Mouse (Mus musculus): ENCODE data around the gene Kxd1. TPM values are rescaled to one million over a fixed set of nuclear protein-coding genes. Genes with fewer than 3 reads are reported as not detected.
"Not testable (repeated sequence)": the region's sequence is repeated elsewhere in the genome, so short reads cannot be mapped to it uniquely, and the experiment has no call there.

The Kxd1 gene
- polyA plus RNA-seq, 1 experiment from 2014 or later, result 57.2 TPM

DNA sequence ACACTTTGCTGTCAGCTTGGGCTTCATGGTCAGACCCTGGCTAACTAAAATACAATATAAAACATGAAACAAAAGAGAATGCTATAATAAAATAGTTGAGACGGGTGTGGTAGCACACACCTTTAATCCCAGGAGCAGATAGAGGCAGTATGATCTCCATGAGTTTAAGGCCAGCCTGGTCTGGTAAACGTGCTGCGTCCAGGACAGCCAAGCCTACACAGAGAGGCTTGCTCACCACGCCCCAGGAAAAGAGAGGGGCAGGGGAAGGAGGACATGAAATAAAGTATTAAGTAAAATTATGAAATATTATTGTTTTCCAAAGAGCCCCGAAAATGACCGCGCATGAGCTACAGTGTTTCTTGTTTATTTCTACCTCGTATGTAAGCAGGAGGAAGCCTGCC, 645 bp downstream of the Kxd1 start:
- DNase-seq (ENCODE audit: extremely low spot score, low spot score), result no peak
- Histone ChIP-seq H3K4me3 (peak overlapping the region; percentile 86), H3K9me3 (no peaks in the 10 kb centered on the region), H3K27ac (peak overlapping the region; percentile 99), H3K4me1 (peaks cover 44% of the 10 kb centered on the region), H3K36me3 (replicated peaks) (peaks cover 29% of the 10 kb centered on the region), H3K27me3 (ENCODE audit: poor library complexity, severe bottlenecking) (no peaks in the 10 kb centered on the region)
- 4% methylated on average over 8 of the region's 8 CpGs for WGBS

DNA sequence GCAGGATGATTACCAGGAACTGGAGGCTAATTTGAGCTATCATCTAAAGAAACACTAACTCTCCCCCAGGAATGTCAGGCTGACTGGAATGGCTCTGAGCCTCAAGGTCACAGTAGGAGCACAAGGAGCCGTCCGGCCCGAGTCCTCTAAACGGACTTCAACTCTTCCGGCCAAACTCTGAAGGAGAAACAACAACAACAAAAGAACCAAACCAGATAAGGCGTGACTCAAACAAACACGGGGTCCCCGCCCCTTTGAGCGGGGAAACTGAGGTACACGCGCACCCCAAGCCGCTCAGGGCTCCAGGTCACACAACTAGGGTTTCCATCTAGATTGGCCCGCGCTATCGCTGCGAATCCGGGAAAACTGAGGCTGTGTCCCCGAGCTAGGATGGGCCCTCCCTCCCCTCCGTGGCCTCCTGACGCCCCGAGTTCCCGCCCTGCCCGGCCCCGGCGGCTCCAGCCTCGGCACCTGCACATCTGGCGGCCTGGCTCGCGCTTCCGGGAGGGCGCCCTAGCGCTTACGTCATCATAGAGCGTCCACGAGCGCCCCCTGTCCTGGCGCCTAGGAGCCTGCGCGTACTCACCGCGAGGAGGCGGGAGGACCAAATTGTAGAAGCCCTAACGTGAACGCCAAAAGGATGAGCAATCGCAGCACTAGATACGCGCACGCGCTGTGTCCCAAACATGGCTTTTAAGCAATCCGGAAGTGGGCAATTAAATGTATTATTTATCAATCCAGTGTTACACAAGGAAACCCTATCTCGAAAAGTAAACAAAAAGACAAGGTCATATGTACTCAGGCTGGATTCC, 5.0 kb downstream of the Kxd1 start:
- peaks cover 20% of the 10 kb centered on the region for H3K36me3 ChIP-seq (replicated peaks)
- no peaks in the 10 kb centered on the region for H3K9me3 ChIP-seq
- peaks cover 38% of the 10 kb centered on the region for H3K4me1 ChIP-seq
- H3K4me3 ChIP-seq, result peak overlapping the region; percentile 86
- DNase-seq (ENCODE audit: extremely low spot score, low spot score), result peak; percentile 95
- H3K27ac ChIP-seq, result peak overlapping the region; percentile 92
- under 1% methylated on average over 50 of the region's 51 CpGs for WGBS
- no peaks in the 10 kb centered on the region for H3K27me3 ChIP-seq (ENCODE audit: poor library complexity, severe bottlenecking)

DNA sequence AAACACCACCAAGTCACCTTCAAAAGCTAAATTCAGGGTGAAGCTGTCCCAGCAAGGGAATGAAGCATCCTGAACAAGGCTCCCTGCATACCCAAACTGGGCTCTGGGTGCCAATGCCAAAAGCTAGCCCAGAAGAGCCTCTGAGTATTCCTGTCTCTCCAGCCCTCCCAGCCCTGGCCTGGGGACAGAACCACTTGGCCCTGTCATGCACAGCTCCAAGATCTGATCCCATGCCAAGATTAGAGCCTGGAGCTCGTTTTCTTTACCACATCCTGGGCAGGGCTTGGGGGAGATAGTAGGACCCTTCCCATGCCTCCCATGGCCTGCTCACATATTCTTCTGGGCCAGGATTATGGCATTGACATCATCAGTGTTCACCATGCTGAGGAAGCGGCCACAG, 8.2 kb downstream of the Kxd1 start:
- WGBS, result 81% methylated on average over 2 of the region's 2 CpGs
- Histone ChIP-seq H3K9me3 (no peaks in the 10 kb centered on the region), H3K4me1 (peaks cover 28% of the 10 kb centered on the region), H3K36me3 (replicated peaks) (peaks cover 44% of the 10 kb centered on the region), H3K27ac (no peak overlapping the region), H3K4me3 (no peak overlapping the region), H3K27me3 (ENCODE audit: poor library complexity, severe bottlenecking) (no peaks in the 10 kb centered on the region)
- DNase-seq (ENCODE audit: extremely low spot score, low spot score), result no peak

DNA sequence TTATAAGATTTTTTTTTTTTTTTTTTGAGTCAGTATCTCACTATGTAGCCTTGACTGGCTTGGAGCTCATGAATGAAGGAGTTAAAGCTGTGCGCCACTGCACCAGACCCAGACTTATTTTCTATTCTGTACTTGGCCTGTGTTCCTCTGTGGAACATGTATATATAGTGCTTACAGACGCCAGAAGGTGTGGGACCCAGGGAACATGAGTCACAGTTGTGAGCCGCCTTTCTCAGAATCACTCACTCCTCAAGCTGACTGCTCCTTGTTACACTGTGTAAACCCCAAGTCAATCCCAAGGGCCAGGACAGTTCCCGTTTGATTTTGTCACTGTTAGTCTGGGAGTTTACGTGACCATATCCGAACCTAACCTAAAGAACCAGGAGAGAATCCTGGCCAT, 8.7 kb downstream of the Kxd1 start:
- 96% methylated on average over 6 of the region's 6 CpGs for WGBS
- Histone ChIP-seq H3K4me3 (no peak overlapping the region), H3K27ac (no peak overlapping the region), H3K36me3 (replicated peaks) (peaks cover 50% of the 10 kb centered on the region), H3K4me1 (peaks cover 28% of the 10 kb centered on the region), H3K9me3 (no peaks in the 10 kb centered on the region), H3K27me3 (ENCODE audit: poor library complexity, severe bottlenecking) (no peaks in the 10 kb centered on the region)
- DNase-seq (ENCODE audit: extremely low spot score, low spot score), result no peak

DNA sequence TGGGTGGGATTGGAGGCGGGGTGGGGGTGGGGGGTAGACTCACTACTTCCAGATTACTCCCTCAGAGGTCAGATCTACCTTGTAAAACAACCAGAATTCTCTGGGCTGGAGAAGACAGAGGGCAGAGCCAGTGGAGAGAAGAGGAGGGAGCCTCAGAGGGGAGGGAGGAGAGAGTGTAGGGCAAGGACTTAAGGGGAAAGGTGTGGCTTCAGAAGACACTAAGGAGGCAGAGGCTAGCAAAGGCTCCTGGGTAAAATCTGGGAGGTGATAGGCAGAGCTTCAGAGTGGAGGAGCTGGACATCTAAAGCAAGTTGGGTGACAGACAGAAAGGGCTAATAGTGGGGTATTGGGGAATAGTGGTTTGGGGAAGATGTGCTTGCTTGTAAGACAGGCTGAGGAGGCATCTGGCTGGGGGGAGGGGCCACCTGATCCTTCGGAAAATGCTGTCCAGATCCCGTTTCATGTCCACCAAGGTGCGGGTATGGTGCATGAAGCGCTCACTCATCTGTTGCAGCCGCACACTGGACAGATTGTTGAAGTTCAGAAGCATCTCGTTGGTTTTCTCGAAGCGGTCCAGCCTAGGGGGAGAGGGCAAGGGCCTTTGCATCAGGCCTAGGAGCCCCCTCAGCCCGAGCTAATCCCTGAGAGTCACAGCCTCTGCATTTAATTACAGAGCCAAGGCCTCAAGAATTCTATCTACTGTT, 9.7 kb downstream of the Kxd1 start:
- H3K36me3 ChIP-seq (replicated peaks), result peaks cover 60% of the 10 kb centered on the region
- no peak for DNase-seq (ENCODE audit: extremely low spot score, low spot score)
- no peak overlapping the region for H3K27ac ChIP-seq
- H3K4me3 ChIP-seq, result no peak overlapping the region
- peaks cover 21% of the 10 kb centered on the region for H3K4me1 ChIP-seq
- no peaks in the 10 kb centered on the region for H3K9me3 ChIP-seq
- 76% methylated on average over 10 of the region's 10 CpGs for WGBS
- no peaks in the 10 kb centered on the region for H3K27me3 ChIP-seq (ENCODE audit: poor library complexity, severe bottlenecking)

DNA sequence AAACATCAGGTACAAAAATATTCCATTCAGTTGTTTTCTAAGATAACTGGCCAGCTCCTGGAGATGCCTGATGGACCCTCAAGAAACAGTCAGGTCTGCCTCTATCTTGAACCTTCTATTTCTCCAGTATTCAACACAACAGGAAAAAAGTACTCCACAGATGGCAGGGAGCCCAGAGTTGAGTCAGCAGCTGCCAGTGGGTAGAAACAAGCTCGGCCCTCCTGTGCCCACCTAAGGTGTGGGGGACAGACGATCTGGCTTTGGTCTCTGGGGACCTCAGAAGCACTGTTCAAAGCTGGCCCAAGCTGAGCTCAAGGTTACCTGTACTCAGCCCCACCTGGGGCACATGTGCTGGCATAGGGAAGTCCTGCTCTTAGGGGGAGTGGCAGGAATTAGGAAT, 14.3 kb downstream of the Kxd1 start:
- peaks cover 72% of the 10 kb centered on the region for H3K36me3 ChIP-seq (replicated peaks)

DNA sequence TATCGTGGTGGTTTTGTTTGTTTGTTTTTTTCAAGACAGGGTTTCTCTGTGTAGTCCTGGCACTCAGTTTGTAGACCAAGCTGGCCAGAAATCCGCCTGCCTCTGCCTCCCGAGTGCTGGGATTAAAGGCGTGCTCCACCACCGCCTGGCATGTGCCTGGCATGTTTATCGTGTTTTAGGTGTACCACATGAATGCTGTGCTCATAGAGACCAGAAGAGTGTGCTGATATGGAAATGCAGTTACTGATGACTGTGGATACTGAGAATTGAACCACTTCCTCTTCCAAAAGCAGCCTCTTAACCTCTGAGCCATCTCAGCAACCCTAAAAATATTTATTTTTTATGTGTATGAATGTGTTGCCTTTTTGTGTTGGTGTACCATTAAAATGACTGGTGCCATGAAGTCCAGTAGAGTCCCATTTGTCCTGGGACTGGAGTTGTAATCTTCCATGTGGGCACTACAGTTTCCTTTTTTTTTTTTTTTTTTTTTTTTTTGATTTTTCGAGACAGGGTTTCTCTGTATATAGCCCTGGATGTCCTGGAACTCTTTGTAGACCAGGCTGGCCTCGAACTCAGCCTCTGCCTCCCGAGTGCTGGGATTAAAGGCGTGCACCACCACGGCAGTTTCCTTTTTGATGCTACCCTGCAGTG, 15.4 kb downstream of the Kxd1 start:
- DNase-seq (ENCODE audit: extremely low spot score, low spot score), result no peak
- Histone ChIP-seq H3K27me3 (ENCODE audit: poor library complexity, severe bottlenecking) (no peaks in the 10 kb centered on the region), H3K4me1 (peaks cover 31% of the 10 kb centered on the region), H3K4me3 (peak overlapping the region; percentile 98; the same call in 1 of the 2 replicates), H3K36me3 (replicated peaks) (peaks cover 74% of the 10 kb centered on the region), H3K27ac (no peak overlapping the region), H3K9me3 (no peaks in the 10 kb centered on the region)
- 95% methylated on average over 11 of the region's 11 CpGs for WGBS

More for the DNA sequence above, 14.3 kb downstream of the Kxd1 start:
- 94% methylated on average over 2 of the region's 2 CpGs for WGBS
- H3K4me3 ChIP-seq, result no peak overlapping the region
- H3K27me3 ChIP-seq (ENCODE audit: poor library complexity, severe bottlenecking), result no peaks in the 10 kb centered on the region
- DNase-seq (ENCODE audit: extremely low spot score, low spot score), result no peak
- H3K27ac ChIP-seq, result no peak overlapping the region
- peaks cover 31% of the 10 kb centered on the region for H3K4me1 ChIP-seq
- no peaks in the 10 kb centered on the region for H3K9me3 ChIP-seq

DNA sequence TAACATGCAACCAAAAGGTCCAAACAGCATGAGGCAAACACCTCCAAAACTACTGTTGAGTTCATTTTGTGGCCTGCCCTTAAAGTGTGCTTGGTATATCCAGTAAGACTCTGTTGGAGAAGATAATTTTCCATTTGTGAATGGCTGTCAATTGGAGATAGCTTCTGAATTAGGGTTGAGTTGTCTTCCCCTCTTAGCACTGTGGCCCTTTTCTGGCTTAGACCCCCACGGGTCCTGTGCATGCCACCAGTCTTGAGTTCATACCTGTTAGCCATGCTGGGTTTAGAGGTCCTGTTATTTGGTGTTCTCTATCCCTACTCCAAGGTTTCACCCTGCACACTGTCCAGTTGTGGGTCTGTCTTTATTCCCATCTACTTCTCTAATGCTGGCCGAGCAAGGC, 16.0 kb downstream of the Kxd1 start:
- H3K27ac ChIP-seq, result no peak overlapping the region
- H3K9me3 ChIP-seq, result no peaks in the 10 kb centered on the region
- peak overlapping the region; percentile 98 for H3K4me3 ChIP-seq
- H3K27me3 ChIP-seq (ENCODE audit: poor library complexity, severe bottlenecking), result no peaks in the 10 kb centered on the region
- H3K4me1 ChIP-seq, result peaks cover 37% of the 10 kb centered on the region
- H3K36me3 ChIP-seq (replicated peaks), result peaks cover 77% of the 10 kb centered on the region
- 89% methylated on average over 2 of the region's 2 CpGs for WGBS
- no peak for DNase-seq (ENCODE audit: extremely low spot score, low spot score)

DNA sequence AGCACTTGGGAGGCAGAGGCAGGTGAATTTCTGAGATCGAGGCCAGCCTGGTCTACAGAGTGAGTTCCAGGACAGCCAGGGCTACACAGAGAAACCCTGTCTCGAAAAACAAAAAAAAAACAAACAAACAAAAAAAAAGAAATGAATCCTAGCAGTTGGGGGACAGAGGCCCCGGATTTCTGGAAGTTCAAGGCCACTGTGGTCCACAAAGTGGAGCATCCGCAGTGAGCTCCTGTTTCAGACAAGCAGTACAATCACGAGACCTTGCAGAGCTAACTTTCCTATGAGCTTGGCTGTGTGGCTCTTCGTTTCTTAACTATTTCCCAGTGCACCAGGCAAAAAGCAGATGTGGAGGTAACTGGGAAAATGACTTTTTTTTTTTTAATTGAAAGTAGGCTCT, 16.6 kb downstream of the Kxd1 start:
- H3K9me3 ChIP-seq; DNase-seq (ENCODE audit: extremely low spot score, low spot score): not testable (repeated sequence)
- WGBS, result 87% methylated on average over 6 of the region's 6 CpGs

DNA sequence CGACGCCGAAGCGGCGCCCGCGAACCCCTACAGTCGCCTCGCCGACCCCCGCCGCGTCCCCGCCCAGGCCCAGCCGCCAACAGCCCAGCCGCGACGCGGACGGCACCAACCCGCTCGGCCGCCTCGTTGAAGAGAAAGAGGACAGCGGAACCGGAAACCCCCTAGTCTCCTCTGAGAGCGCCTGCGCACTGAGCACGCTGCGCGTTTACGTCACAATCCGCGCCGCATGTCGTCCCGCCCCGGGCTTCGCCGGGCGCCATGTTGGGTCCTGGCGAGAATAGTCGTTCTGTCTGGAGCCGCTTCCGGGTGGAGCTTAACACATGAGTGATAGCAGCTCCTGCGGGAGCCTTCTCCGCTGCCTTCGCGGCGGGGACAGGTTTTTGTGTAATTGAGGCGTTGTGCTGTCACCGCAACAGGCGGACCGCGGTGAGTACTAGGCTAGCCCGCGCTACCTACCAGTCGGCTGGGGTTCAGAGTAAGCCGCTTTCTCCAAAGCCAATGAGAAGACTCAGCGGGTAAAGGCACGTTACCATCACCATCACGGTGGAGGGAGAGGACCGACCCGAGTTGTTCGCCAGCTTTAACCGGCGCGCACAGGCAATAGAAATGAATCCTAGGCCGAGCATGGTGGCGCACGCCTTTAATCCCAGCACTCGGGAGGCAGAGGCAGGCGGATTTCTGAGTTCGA, 17.4 kb downstream of the Kxd1 start, which contains the start of gene Uba52:
Uba52 (minus strand) TSS at position 574 of the 688 bp plus-strand sequence.
- no peaks in the 10 kb centered on the region for H3K9me3 ChIP-seq
- peaks cover 63% of the 10 kb centered on the region for H3K36me3 ChIP-seq (replicated peaks)
- H3K4me1 ChIP-seq, result peaks cover 47% of the 10 kb centered on the region
- WGBS, result 2% methylated on average over 74 of the region's 74 CpGs
- peak within 1 kb of the TSS; percentile 97 for H3K27ac ChIP-seq
- DNase-seq (ENCODE audit: extremely low spot score, low spot score), result peak; percentile 97
- no peaks in the 10 kb centered on the region for H3K27me3 ChIP-seq (ENCODE audit: poor library complexity, severe bottlenecking)
- peak within 1 kb of the TSS; percentile 98 for H3K4me3 ChIP-seq

More for the DNA sequence above, 16.6 kb downstream of the Kxd1 start:
- H3K36me3 ChIP-seq (replicated peaks), result peaks cover 71% of the 10 kb centered on the region
- not testable (repeated sequence) for H3K27me3 ChIP-seq (ENCODE audit: poor library complexity, severe bottlenecking)
- H3K4me1 ChIP-seq, result peaks cover 39% of the 10 kb centered on the region
- peak overlapping the region; percentile 98 for H3K4me3 ChIP-seq
- peak overlapping the region; percentile 97 for H3K27ac ChIP-seq

DNA sequence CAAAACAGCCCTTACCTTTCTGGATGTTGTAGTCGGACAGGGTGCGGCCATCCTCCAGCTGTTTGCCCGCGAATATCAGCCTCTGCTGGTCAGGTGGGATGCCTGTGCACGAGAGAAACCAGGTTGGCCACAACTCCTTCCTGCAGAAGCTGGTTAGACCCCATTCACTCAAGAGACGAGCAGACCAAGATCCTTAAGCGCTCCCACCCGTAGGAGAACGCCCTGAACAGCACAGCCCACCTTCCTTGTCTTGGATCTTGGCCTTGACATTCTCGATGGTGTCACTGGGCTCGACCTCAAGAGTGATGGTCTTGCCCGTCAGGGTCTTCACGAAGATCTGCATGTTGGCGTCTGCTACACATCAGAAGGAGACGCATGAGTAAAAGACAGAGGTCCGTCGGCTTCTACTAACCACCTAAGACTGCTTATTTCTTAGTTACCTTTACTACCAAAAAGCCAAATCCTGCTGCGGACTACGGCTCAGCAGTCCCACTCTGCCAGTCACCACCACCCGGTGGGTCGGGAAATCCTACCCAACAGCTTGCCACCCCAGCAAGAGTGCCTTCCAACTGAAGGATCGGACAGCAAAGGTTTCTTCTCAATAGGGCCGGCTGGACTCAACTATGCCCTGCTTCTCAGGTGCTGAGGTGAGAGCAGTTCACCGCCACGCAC, 18.3 kb downstream of the Kxd1 start:
- no peaks in the 10 kb centered on the region for H3K9me3 ChIP-seq
- peaks cover 59% of the 10 kb centered on the region for H3K36me3 ChIP-seq (replicated peaks)
- H3K4me3 ChIP-seq, result peak overlapping the region; percentile 98
- H3K27ac ChIP-seq, result peak overlapping the region; percentile 97
- no peak for DNase-seq (ENCODE audit: extremely low spot score, low spot score)
- H3K27me3 ChIP-seq (ENCODE audit: poor library complexity, severe bottlenecking), result peaks cover 5% of the 10 kb centered on the region
- 16% methylated on average over 25 of the region's 25 CpGs for WGBS
- peaks cover 56% of the 10 kb centered on the region for H3K4me1 ChIP-seq

DNA sequence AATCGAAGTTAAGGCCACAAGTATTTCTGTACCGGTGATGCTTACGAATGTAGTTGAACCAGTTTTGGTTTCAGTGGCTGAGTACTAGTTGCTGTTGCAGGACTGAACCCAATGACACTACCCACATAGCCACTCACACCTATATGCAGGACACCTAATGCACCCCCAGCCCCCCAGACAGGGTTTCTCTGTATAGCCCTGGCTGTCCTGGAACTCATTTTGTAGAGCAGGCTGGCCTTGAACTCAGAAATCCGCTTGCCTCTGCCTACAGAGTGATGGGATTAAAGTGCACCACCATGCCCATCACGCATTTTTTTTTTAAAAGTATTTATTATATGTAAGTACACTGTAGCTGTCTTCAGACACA, 20.7 kb downstream of the Kxd1 start:
- Histone ChIP-seq H3K36me3 (replicated peaks) (peaks cover 43% of the 10 kb centered on the region), H3K9me3 (no peaks in the 10 kb centered on the region), H3K27me3 (ENCODE audit: poor library complexity, severe bottlenecking) (peaks cover 29% of the 10 kb centered on the region), H3K4me1 (peaks cover 80% of the 10 kb centered on the region), H3K4me3 (peak overlapping the region; percentile 61), H3K27ac (peak overlapping the region; percentile 94)
- DNase-seq (ENCODE audit: extremely low spot score, low spot score), result no peak
- WGBS, result 56% methylated on average over 5 of the region's 5 CpGs
